Mouse (Mus musculus) ovary, postnatal 14 days (tissue): ENCODE measurements at regions not wholly inside any gene's neighbourhood (a gene's known extent, or its start where the extent isn't known, plus 50 kb on each side); places are given as distances from the start of the nearest gene placed in this dataset.
A peak's percentile ranks its signal among the peaks of the same experiment; 100 is the strongest.

Experiments used
- DNase-seq: peaks from one replicate; pipeline ENCODE4 v3.0.0; 2022; ENCODE audit warnings: low spot score

DNA sequence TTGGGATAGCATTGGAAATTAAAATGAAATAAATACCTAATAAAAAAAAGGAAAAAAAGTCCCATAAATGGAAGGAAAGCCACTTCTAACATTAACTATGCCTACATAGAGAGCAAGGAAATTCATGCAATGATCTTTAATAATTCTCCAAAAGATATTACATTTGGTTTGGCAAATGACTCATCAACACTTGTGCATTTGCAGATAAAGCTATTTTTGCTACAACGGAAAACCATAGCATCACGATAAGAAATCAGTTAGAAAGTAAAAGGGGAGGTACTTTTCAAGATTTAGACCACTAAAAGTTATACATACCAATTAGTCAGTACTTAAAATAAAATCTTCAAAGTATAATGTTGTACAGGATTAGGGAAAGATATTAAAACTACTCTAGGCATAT is 109.4 kb upstream of the Tom1l1 start:
- DNase-seq: no peak

DNA sequence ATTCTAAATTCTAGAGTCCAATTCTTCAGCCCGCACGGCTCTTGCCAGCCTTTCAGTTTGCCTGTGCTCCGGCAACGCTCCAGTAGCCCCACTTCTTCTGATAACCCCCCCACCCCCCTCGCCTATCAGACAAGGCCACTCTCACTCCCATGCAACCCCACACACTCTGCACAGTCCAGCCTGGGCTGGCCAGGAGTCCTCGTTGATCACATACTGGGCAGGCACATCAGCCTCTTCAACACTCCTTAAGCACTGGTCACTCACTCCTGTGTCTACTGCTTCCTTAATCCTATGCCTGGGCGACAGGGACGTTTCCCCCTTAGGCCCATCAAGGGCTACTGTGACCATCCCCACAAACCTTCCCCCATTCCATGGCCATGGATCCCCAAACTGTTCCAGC is 95.4 kb upstream of the Tom1l1 start:
- no peak for DNase-seq

DNA sequence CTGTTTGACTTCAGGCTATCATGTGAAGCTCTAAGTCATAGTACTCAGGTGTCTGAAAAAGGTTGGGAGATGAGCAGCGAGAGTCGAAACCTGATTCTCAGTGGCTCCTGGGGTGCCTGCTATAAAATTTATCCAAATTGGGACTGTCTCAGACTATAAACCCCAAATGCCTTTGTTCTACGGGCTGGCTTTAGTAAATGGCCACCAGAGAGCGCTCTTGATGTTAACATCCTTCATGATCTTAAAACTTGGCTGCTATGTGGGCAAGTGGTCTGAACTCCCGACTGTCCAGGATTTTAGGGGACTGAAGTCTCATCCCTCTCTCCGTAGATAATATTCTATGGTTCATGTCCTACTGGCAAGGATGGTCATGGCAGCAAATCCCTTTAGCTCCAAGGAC is 94.8 kb upstream of the Tom1l1 start:
- DNase-seq: peak; percentile 22

DNA sequence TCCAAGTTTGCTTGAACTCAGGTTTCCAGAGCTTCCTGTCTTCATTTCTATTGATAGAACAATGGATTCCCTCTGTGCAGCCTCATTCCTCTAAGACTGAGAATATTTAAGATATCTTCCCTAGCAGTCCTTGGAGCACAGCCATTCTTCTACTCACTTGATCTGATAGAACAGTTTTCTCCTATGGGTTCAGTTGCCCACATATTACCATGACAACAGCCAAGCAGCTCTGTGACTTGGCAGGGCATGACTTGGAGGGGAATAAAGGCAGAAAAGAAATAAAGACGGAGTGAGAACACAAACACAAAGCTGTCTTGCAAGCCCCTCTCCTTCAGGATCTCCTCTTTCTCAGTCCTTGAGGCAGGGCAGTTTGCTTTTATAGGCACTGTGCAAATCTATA is 87.6 kb upstream of the Tom1l1 start:
- no peak for DNase-seq

DNA sequence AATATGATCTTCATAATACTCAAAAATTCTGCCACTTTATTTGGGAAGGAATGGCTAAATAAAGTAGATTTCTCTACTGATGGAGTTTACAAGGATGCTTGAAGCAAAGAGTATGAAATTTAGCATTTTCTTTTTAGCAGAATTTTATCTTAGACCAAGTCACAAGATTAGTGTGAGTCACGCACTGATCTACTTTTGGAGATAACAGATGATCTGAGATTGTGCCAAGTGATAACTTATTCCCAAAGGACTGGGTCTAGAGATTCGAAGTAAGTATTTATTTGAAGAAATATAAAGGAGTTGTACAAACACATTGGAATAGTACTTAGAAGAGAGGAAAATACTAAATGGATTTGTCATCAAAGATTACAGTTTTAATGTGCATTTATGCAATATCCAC is 67.8 kb upstream of the Tom1l1 start:
- no peak for DNase-seq

DNA sequence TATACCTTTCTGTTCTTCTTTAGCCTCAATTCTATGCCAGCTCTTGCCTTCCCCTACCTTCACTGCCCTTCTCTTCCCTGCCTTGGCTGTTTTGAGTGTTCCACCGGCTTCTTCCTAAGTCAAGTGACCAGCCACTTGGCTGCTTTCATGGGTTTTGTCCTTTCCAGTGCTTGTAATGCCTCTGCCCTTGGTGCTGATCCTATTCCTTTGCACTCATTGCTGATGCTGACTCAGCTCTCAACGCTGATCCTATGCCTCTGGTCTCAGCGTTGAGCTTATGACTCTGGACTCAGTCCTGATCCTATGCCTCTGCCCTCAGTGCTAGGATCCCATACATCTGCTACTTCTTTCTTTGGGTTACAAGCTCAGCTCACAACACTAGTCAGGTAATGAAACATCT is 60.3 kb upstream of the Tom1l1 start:
- no peak for DNase-seq

DNA sequence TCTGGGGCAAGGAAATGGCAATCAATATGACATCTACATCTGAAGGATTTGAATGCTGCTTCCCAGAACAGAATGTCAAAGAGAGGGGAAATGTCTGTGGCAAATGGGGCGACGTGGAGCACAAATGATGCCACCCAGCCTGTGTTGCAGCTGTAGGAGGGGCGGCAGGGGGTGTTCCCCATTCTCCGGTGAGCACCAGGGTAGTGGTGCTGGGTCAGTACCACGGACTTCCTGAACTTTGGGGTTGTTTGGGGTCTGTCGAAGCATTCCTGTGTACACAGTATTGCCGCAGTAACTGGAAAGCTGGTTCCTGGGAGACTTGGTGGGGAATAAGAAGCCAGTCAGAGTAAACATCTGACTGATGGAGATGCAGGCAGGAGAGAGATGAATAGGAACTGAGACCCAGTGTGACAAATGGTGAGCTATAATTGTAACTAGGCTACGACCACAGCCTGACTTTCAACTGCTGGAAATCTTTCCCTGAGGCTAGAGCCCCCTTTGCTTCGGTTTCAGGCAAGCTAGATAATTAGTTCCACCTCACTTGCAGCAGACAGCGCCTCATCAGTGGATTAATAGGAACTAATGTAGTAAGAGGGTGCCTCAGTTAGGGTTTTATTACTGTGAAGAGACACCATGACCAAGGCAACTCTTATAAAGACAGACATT is 53.9 kb upstream of the Tom1l1 start:
- DNase-seq: no peak

DNA sequence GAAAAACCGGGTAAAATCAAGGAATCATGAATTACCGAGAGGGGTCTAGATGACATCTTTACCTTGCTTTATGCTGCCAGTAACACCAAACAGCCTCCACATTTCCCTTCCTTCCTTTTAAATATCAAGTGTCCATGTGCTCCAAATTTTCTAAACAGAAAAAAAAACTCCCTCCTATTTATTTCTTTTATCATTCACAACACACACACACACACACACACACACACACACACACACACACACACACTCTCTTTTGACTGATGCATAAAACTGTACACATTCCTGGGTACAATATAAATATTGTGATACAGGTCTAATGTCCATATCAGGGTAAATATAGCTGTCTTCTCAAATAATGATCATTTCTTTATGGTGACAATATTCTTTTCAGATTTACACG is 51.3 kb upstream of the Tom1l1 start:
- DNase-seq: no peak

DNA sequence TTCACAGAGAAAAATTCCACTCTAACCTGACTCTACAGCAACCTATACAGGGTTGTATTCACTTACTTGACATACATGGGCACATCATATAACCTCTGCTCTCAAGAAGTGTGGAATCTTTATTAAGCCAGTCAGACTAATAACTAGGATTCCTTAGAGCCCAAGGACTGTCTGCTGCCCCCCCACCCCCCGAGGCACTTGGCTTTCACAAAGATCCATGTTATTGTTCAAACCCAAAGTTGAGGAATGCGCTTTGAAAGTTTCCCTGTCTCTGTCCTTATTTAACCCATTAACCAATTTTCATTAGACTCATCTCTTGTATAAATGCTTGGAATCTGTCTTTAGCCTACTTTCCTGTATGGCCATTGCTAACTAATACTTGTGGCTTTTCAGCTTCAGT is 50.6 kb upstream of the Tom1l1 start:
- no peak for DNase-seq
